Mouse (Mus musculus): ENCODE results near the gene Cd209d. TPM values are rescaled to one million over a fixed set of nuclear protein-coding genes. Genes with fewer than 3 reads are reported as not detected.

Cd209d gene
- polyA plus RNA-seq (2017; shearing (Covaris generic)): not detected

DNA sequence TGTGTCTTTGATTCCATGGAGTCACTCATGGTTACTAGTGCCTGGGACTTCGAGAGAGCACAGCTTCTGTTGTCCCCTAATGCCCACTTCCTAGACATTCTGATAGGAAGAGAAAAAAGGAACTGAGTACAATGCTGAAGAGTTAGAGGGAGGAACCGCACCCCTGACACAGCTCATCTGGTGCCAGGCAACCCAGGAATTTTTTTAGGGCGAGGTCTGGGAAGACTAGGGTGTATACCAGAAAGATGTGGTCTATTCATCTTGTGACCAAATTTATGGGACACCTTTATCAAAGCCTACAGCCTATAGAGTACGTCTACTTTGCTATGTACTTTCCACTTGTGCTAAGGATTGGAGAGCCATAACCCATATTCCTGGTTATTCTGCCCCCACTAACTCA is at the start of gene Cd209d:
Gene Cd209d (minus strand): TSS at position 101 of the 400 bp plus-strand sequence.

DNA sequence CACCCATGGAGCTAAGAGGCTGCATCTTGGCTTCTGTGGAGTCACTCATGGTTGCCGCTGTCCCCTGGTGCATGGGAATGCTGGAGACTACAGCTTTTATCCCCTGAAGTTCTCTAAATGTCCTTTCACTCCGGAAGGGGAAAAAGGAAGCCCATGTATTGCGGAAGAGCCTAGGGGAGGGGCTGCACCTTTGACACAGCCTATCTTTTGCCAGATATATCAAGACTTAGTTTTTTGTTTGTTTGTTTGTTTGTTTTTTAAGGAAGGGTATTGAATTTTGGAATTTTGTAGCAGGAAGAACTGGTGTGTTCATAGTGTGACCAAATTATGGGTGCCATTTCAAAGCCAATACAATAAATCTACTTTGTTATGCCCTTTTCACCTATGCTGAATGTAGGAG is 48.4 kb upstream of the Cd209d start, which contains the start of gene Cd209b:
Gene Cd209b (minus strand): TSS at position 101 of the 400 bp plus-strand sequence.

DNA sequence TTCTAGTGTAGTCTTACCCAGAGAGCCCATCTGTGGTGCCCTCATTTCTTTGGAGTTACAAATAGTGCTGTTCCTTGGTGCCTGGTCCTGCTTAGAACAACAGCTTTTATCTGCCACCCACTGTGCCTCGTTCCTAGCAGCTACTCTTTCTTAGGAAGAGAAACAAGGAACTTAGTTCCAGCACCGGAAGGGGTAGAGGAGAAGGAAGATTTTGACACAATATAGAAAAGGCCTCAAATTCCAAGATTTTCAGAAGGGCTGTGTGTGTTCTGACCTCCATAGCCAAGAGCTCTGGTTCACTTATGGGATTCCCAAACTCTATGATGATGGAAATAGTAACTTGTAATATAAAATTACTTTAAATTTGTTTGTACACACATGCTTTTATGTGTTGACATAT is 24.1 kb downstream of the Cd209d start, which contains the start of gene Cd209e:
Gene Cd209e (minus strand): TSS at position 101 of the 400 bp plus-strand sequence.

Other genes starting within 250 kb of the Cd209d start
- 252 TPM for gene Stxbp2, start 247.6 kb downstream of the Cd209d start, polyA plus RNA-seq (2017; shearing (Covaris generic))
- gene Retn, start 222.8 kb downstream of the Cd209d start, polyA plus RNA-seq (2017; shearing (Covaris generic)): not detected
- gene Mcemp1, start 212.8 kb downstream of the Cd209d start, polyA plus RNA-seq (2017; shearing (Covaris generic)): not detected
- gene Fcor, start 206.2 kb downstream of the Cd209d start, polyA plus RNA-seq (2017; shearing (Covaris generic)): not detected
- 38.9 TPM for gene Trappc5, start 202.3 kb downstream of the Cd209d start, polyA plus RNA-seq (2017; shearing (Covaris generic))
- gene Fcer2a, start 184.4 kb downstream of the Cd209d start, polyA plus RNA-seq (2017; shearing (Covaris generic)): 1.1 TPM
- gene Clec4g, start 157.9 kb downstream of the Cd209d start, polyA plus RNA-seq (2017; shearing (Covaris generic)): not detected
- 0.43 TPM for gene Cd209a, start 129.6 kb downstream of the Cd209d start, polyA plus RNA-seq (2017; shearing (Covaris generic))
- gene Cd209e, start 24.2 kb downstream of the Cd209d start, polyA plus RNA-seq (2017; shearing (Covaris generic)): not detected
- gene Cd209b, start 48.3 kb upstream of the Cd209d start, polyA plus RNA-seq (2017; shearing (Covaris generic)): not detected
- 0.65 TPM for gene Cd209c, start 76.2 kb upstream of the Cd209d start, polyA plus RNA-seq (2017; shearing (Covaris generic))
- not detected for gene Cd209f, start 227.3 kb upstream of the Cd209d start, polyA plus RNA-seq (2017; shearing (Covaris generic))